Mouse (Mus musculus) heart, embryonic 16.5 days (tissue): ENCODE measurements at regions not wholly inside any gene's neighbourhood (a gene's known extent, or its start where the extent isn't known, plus 50 kb on each side); places are given as distances from the start of the nearest gene placed in this dataset.

Source experiments
- ATAC-seq: fragments of 200-750 bp; cut with Nextera tagmentation; replicated peaks from 2 replicates; pipeline ENCODE4 v1.8.0; 2017; ENCODE audit warnings: moderate number of reproducible peaks; ENCODE audit not compliant: insufficient read depth, low FRiP score; ENCODE audit errors: extremely low read depth
- H3K27ac ChIP-seq: fragments of 300-500 bp; sonication (generic); 2 replicates; pipeline ENCODE4 v1.5.1; 2014; ENCODE audit warnings: mild to moderate bottlenecking, low read length, control low read depth, moderate library complexity
- H3K27me3 ChIP-seq: fragments of 300-500 bp; sonication (generic); 2 replicates; pipeline ENCODE4 v1.6.1; 2014; ENCODE audit warnings: low read length, mixed read lengths; ENCODE audit not compliant: control insufficient read depth, insufficient read depth
- H3K36me3 ChIP-seq: fragments of 300-500 bp; sonication (generic); 2 replicates; pipeline ENCODE4 v1.6.1; 2014; ENCODE audit not compliant: control insufficient read depth, insufficient read depth
- H3K4me1 ChIP-seq: fragments of 300-500 bp; sonication (generic); 2 replicates; pipeline ENCODE4 v1.6.1; 2014; ENCODE audit warnings: low read length, mixed read lengths; ENCODE audit not compliant: control insufficient read depth, insufficient read depth
- H3K4me2 ChIP-seq: fragments of 300-500 bp; sonication (generic); 2 replicates; pipeline ENCODE4 v1.6.1; 2014; ENCODE audit warnings: low read depth, mild to moderate bottlenecking, control low read depth, low read length
- H3K4me3 ChIP-seq: fragments of 300-500 bp; sonication (generic); 2 replicates; pipeline ENCODE4 v1.5.1; 2014; ENCODE audit warnings: mild to moderate bottlenecking, control low read depth, low read length
- H3K9ac ChIP-seq: fragments of 300-500 bp; sonication (generic); 2 replicates; pipeline ENCODE4 v1.6.1; 2014; ENCODE audit warnings: low read length, control low read depth
- H3K9me3 ChIP-seq: fragments of 300-500 bp; sonication (generic); replicated peaks from 2 replicates; pipeline ENCODE4 v1.6.1; 2016; ENCODE audit warnings: low read length; ENCODE audit not compliant: control insufficient read depth
- WGBS: fragments of 180-500 bp; shearing (Covaris S2); extraction: QIAGEN DNeasy Blood & Tissue Kit; methylation state at CpG from one replicate; pipeline ENCODE4 v1.1.7; 2014; 5-methylcytosine and 5-hydroxymethylcytosine counted together

- no peak overlapping the region for H3K4me3 ChIP-seq
- no peaks in the 10 kb centered on the region for H3K9me3 ChIP-seq
- no peak overlapping the region for H3K4me2 ChIP-seq
- H3K9ac ChIP-seq, result no peak overlapping the region
- 0 out of 2 replicates have a peak, but pooled peaks cover 2% of the 10 kb centered on the region for H3K27me3 ChIP-seq
- no peak for ATAC-seq
- no peaks in the 10 kb centered on the region for H3K36me3 ChIP-seq
- no peaks in the 10 kb centered on the region for H3K4me1 ChIP-seq
- H3K27ac ChIP-seq, result no peak overlapping the region
- 51% methylated on average over 6 of the region's 6 CpGs for WGBS
These were observed 79.4 kb upstream of the Tmem45b start for GRCm38 (mm10) chr9:31543691-31544052.

GRCm38 (mm10) chr9:31542909-31543690, 78.8 kb upstream of the Tmem45b start:
- Histone ChIP-seq H3K27me3 (0 out of 2 replicates have a peak, but pooled peaks cover 2% of the 10 kb centered on the region), H3K9ac (no peak overlapping the region), H3K27ac (no peak overlapping the region), H3K4me3 (no peak overlapping the region), H3K9me3 (no peaks in the 10 kb centered on the region), H3K36me3 (no peaks in the 10 kb centered on the region), H3K4me1 (no peaks in the 10 kb centered on the region), H3K4me2 (no peak overlapping the region)
- ATAC-seq, result no peak; the same call in 1 of the 2 replicates
- 10% methylated on average over 13 of the region's 13 CpGs for WGBS

- Histone ChIP-seq H3K27me3 (0 out of 2 replicates have a peak, but pooled peaks cover 2% of the 10 kb centered on the region), H3K4me3 (no peak overlapping the region), H3K4me1 (no peaks in the 10 kb centered on the region), H3K9me3 (no peaks in the 10 kb centered on the region), H3K27ac (no peak overlapping the region), H3K4me2 (no peak overlapping the region), H3K9ac (no peak overlapping the region), H3K36me3 (no peaks in the 10 kb centered on the region)
- 55% methylated on average over 5 of the region's 5 CpGs for WGBS
- ATAC-seq, result no peak
These were observed 77.4 kb upstream of the Tmem45b start for GRCm38 (mm10) chr9:31541615-31542191.

- Histone ChIP-seq H3K4me3 (no peak overlapping the region), H3K36me3 (no peaks in the 10 kb centered on the region), H3K4me1 (no peaks in the 10 kb centered on the region), H3K4me2 (no peak overlapping the region), H3K9me3 (no peaks in the 10 kb centered on the region), H3K27ac (no peak overlapping the region), H3K9ac (no peak overlapping the region), H3K27me3 (0 out of 2 replicates have a peak, but pooled peaks cover 2% of the 10 kb centered on the region)
- ATAC-seq, result no peak
- WGBS, result 63% methylated on average over 11 of the region's 11 CpGs
These were observed 74.4 kb upstream of the Tmem45b start for GRCm38 (mm10) chr9:31538458-31539210.

- Histone ChIP-seq H3K9me3 (no peaks in the 10 kb centered on the region), H3K9ac (no peak overlapping the region), H3K4me3 (no peak overlapping the region), H3K4me1 (no peaks in the 10 kb centered on the region), H3K27ac (no peak overlapping the region), H3K27me3 (no peaks in the 10 kb centered on the region), H3K36me3 (no peaks in the 10 kb centered on the region), H3K4me2 (no peak overlapping the region)
- no peak for ATAC-seq
- 55% methylated on average over 6 of the region's 6 CpGs for WGBS
These were observed 64.8 kb upstream of the Tmem45b start for GRCm38 (mm10) chr9:31529021-31529420.

GRCm38 (mm10) chr9:31527216-31527615, 63.0 kb upstream of the Tmem45b start:
- no peak overlapping the region for H3K9ac ChIP-seq
- no peaks in the 10 kb centered on the region for H3K4me1 ChIP-seq
- no peak overlapping the region for H3K4me3 ChIP-seq
- H3K4me2 ChIP-seq, result no peak overlapping the region
- no peak for ATAC-seq
- H3K27me3 ChIP-seq, result no peaks in the 10 kb centered on the region
- no peaks in the 10 kb centered on the region for H3K36me3 ChIP-seq
- 79% methylated on average over 2 of the region's 2 CpGs for WGBS
- H3K27ac ChIP-seq, result no peak overlapping the region
- H3K9me3 ChIP-seq, result no peaks in the 10 kb centered on the region
